Mouse (Mus musculus): ENCODE data around the gene Tvp23a.

The Tvp23a gene

DNA sequence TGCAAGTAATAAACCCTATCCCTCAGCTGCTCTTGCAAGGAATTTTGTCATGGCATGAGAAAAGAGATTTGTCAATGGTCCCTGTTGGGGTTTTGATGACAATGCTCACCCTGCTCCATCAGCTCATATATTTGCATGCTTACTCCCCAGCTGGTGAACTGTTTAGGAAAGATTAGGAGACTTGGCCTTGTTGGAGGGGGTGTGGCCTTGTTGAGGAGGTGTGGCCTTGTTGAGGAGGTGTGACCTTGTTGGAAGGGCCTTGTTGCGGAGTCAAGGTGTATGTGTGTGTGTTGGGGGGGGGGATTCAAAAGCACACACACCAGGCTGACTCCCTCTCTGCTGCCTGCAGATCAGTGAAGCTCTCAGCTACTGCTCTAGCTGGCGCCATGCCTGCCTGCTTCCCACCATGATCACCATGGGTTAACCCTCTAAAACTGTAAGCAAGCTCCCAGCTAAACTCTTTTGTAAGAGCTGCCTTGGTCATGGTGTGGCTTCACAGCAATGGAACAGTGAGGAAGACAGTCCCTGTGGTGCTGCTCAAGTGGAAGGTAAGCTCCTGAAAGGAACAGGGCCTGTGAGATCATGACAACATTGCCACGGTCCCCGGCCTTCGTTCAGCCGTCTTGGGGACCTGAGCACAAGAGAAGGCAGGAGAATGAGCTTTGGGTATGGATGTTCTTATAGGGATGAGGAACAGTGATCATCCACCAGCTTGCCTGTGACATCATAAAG, 58.4 kb downstream of the Tvp23a start:
- DNase-seq: no peak

- no peak for DNase-seq
Observed at GRCm38 (mm10) chr16:10385261-10385660, 61.9 kb downstream of the Tvp23a start.

- DNase-seq: no peak
Observed at GRCm38 (mm10) chr16:10384544-10384943, 62.6 kb downstream of the Tvp23a start.

DNA sequence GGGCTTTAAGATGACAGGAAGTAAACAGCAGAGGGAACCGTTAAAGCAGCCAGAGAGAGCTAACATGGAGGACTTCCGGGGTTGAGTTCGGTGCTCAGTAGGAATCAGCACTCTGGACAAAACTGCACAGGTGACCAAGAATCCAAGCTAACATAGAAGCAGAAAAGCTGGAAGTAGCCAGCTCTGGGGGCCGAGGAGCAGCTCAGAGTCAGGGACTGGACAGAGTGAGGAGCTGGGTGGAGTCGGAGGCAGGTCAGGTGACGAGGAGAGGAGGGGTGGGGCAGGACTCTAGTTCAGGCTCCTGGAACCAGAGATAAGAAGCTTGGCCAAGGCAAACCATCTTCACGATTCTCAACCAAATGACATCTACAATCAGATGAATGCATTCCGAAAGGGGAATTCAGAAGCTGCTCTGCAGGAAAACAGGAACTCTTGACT, 63.1 kb downstream of the Tvp23a start:
- DNase-seq: no peak

DNA sequence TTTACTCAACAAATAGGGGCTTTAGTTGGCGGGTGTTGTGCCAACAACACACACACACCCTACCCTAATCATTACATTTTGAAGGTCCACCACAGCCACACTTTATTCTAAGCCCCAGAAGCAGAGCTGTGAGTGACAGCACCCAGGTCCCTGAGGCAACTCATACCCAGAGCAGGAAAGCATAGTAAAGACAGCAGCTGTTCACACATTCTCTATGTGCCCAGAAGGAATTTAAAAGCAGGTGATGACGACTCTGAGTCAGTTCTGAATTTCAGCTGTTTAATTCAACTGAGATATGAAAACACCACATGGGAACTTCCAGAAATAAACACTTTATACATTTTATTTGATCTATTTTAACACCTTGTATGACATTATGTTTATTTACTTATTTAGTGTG, 67.6 kb downstream of the Tvp23a start:
- peak; percentile 35 for DNase-seq

DNA sequence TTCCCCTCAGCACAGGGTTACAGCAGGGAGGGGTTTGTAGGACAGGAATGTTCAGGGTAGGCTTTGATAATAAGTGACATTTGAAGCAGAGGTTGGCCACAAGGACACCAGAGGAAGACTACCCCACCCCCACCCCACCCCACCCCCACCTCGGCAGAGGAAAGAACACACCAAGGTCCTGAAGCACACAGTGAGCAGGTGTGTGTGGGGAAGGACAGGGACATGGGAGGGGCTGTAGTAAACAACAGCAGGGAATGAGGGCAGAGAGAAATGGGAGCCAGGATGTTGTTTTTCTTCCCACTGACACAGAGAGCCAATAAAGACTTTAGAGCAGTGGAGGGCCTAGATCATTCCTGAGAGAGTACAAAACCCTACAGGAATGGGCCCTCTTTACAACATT, 69.9 kb downstream of the Tvp23a start:
- DNase-seq: no peak

- peak; percentile 37 for DNase-seq
Observed at GRCm38 (mm10) chr16:10374254-10375011, 72.7 kb downstream of the Tvp23a start.

DNA sequence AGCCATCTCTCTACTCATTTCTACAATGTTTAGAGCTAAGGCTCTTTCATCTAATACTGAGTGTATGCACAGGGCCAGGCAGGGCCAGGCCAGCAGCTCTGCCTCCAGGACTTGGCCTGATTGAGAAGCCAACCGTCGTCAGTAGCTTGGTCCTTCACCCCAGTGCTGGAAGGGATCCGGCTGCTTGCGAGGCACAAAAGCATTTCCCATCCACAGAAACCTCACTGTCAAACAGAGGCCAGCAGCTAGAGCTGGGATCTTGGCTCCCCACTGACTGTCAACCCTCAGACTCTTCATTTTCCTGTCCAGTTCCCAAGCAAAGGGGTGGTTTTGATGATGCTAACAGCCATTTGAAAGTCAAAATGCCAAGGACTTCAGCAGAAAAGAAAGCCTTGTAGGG, 74.8 kb downstream of the Tvp23a start:
- DNase-seq: no peak

All from layer of hippocampus, adult 9-11 months (tissue).